Mouse (Mus musculus) embryonic fibroblast, embryonic 13.5 days (primary cell): Measurements from ENCODE around the gene Stk4.

Source experiments
- CTCF ChIP-seq: IDR thresholded peaks from 2 replicates; pipeline ENCODE4 v1.5.1; 2011; ENCODE audit warnings: mild to moderate bottlenecking, control low read depth, low read length, moderate library complexity, borderline replicate concordance; ENCODE audit not compliant: insufficient read depth
- POLR2A ChIP-seq: IDR thresholded peaks from 2 replicates; pipeline ENCODE4 v1.6.1; 2011; ENCODE audit warnings: low read depth, mild to moderate bottlenecking, control low read depth, low read length, moderate library complexity

DNA sequence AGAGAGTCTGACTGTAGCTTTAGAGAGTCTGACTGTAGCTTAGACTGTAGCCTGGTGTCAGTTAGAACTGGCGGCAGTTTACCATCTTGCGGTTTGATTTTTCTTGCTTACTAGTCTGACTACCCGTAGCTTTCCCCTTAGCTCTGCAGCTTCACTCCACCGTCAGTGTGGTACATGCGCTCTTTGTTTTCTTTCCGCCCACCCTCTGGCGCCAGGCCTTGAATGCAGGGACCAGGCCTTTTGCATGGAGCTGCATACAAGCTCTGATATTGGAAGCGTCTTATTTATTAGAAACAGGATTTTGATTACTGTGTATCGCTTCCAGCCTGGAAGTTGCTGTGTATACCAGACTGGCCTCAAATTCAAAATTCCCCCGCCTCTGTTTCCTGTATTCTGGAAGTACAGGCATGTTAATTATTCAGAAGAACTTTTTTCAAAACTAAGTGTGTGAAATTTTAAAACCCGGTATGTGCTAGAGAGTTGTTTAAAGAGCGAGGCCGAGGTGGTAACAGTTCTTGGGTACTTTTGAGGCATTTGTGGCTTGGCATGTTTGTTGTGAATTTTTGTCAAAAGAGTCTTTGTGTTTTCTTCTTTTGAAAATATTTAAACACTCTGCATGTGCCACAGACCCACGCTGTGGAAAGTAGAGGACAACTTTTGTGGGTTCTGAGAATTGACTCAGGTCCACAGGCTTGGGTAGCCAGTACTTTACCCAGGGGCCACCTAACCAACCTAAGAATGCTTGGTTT, 36.3 kb downstream of the Stk4 start:
- no peak for TF ChIP-seq CTCF
- no peak for TF ChIP-seq POLR2A
